Comparison of ENCODE assay signal across 10 mouse cellular contexts in genomic region chr17:49033276-49033675, GRCm38 (mm10).
DNase-seq lines count a peak whose midpoint lies in the region; ATAC-seq and TF ChIP-seq lines count a peak whose summit lies in the region.
"Had no signal": no experiment of that assay in that cellular context is flagged by ENCODE, and none has a peak within 500 bp of the region (broad histone marks: within the 10 kb centered on the region; RNA-seq: fewer than 3 reads in every experiment).

No protein-coding gene starts in this region.

- H3K27ac ChIP-seq in hindbrain, postnatal 0 days = no peak overlapping the region
- H3K27ac ChIP-seq in hindbrain, embryonic 16.5 days (ENCODE audit: low read depth, low read length) = no peak overlapping the region; the same call in none of the 2 replicates

- peak; percentile 10 for DNase-seq in hindbrain, postnatal 0 days (ENCODE audit: low spot score)
- peak; percentile 96 for DNase-seq in ZHBTc4 (ENCODE audit: low read depth, low spot score)
- peak; percentile 47 for DNase-seq in kidney, adult 11 months
- peak; percentile 60 to 65 for DNase-seq in kidney, postnatal 4 days
- no peak for DNase-seq in layer of hippocampus, postnatal 36 days
- DNase-seq in cerebellum, adult 11-12 months = no peak
- DNase-seq: liver had no signal

- H3K27me3 ChIP-seq in hindbrain, postnatal 0 days (ENCODE audit: insufficient read depth, low read length) = no peaks in the 10 kb centered on the region
- no peaks in the 10 kb centered on the region for H3K27me3 ChIP-seq in hindbrain, embryonic 16.5 days (replicated peaks; ENCODE audit: control insufficient read depth, insufficient read depth, low read length)

- ATAC-seq in hindbrain, postnatal 0 days = no peak
- no peak for ATAC-seq in hindbrain, embryonic 16.5 days

- no peaks in the 10 kb centered on the region for H3K36me3 ChIP-seq in hindbrain, postnatal 0 days (ENCODE audit: insufficient read depth, low read length)
- no peaks in the 10 kb centered on the region for H3K36me3 ChIP-seq in hindbrain, embryonic 16.5 days (ENCODE audit: control insufficient read depth, insufficient read depth, low read length)
- H3K36me3 ChIP-seq: G1E had no signal

- H3K4me2 ChIP-seq in hindbrain, postnatal 0 days (ENCODE audit: low read depth, low read length) = no peak overlapping the region
- H3K4me2 ChIP-seq in hindbrain, embryonic 16.5 days (ENCODE audit: low read length) = no peak overlapping the region

- H3K9ac ChIP-seq in hindbrain, postnatal 0 days (replicated peaks; ENCODE audit: low read length) = no peak overlapping the region
- no peak overlapping the region for H3K9ac ChIP-seq in hindbrain, embryonic 16.5 days (ENCODE audit: low read depth, low read length)

- H3K4me1 ChIP-seq in hindbrain, postnatal 0 days (ENCODE audit: insufficient read depth, low read length) = peaks cover 14% of the 10 kb centered on the region
- peaks cover 8% of the 10 kb centered on the region for H3K4me1 ChIP-seq in hindbrain, embryonic 16.5 days (ENCODE audit: control insufficient read depth, insufficient read depth, low read depth, low read length)

- no peaks in the 10 kb centered on the region for H3K9me3 ChIP-seq in hindbrain, postnatal 0 days (ENCODE audit: low read length)
- H3K9me3 ChIP-seq in hindbrain, embryonic 16.5 days (ENCODE audit: control insufficient read depth, low read length) = no peaks in the 10 kb centered on the region

- no peak overlapping the region for H3K4me3 ChIP-seq in hindbrain, postnatal 0 days (ENCODE audit: low read length)
- H3K4me3 ChIP-seq in hindbrain, embryonic 16.5 days (ENCODE audit: low read length) = no peak overlapping the region
- H3K4me3 ChIP-seq: myocyte had no signal

- no peak for TF ChIP-seq CTCF in hindbrain, postnatal 0 days (IDR thresholded peaks at IDR 0.05; ENCODE audit: low read depth)

Comparison
In these comparisons a context has a peak if more than half of its experiments do, and no peak if none do; other contexts are left out.
1. DNase-seq: peak in hindbrain, postnatal 0 days (single experiment), ZHBTc4 (single experiment), kidney, adult 11 months (single experiment) and kidney, postnatal 4 days (2 of 2); none in layer of hippocampus, postnatal 36 days (0 of 2) and cerebellum, adult 11-12 months (single experiment).